Mouse (Mus musculus) telencephalon, adult 2 months (tissue): ENCODE data around the gene Kirrel3.
A peak's percentile ranks its signal among the peaks of the same experiment; 100 is the strongest.

Experiments used
- DNase-seq: peaks from one replicate; pipeline ENCODE4 v3.0.0-alpha.2; 2011; ENCODE audit warnings: low read depth, low spot score

Gene Kirrel3

GRCm38 (mm10) chr9:34750887-34751286 lies 265.2 kb downstream of the Kirrel3 start:
- no peak for DNase-seq

- peak; percentile 50 for DNase-seq
Measured at GRCm38 (mm10) chr9:34752076-34752800, 266.5 kb downstream of the Kirrel3 start.

- peak; percentile 42 for DNase-seq
Measured at GRCm38 (mm10) chr9:34752801-34753170, 267.1 kb downstream of the Kirrel3 start.

- DNase-seq, result no peak
Measured at GRCm38 (mm10) chr9:34753891-34754290, 268.2 kb downstream of the Kirrel3 start.

GRCm38 (mm10) chr9:34754523-34755097 lies 268.9 kb downstream of the Kirrel3 start:
- DNase-seq, result no peak

- no peak for DNase-seq
Measured at GRCm38 (mm10) chr9:34756055-34756454, 270.4 kb downstream of the Kirrel3 start.

- no peak for DNase-seq
Measured at GRCm38 (mm10) chr9:34758925-34759324, 273.2 kb downstream of the Kirrel3 start.

GRCm38 (mm10) chr9:34760521-34760920 lies 274.8 kb downstream of the Kirrel3 start:
- no peak for DNase-seq

GRCm38 (mm10) chr9:34766792-34767623 lies 281.3 kb downstream of the Kirrel3 start:
- DNase-seq, result no peak

- no peak for DNase-seq
Measured at GRCm38 (mm10) chr9:34768961-34769360, 283.3 kb downstream of the Kirrel3 start.

- no peak for DNase-seq
Measured at GRCm38 (mm10) chr9:34770951-34771350, 285.3 kb downstream of the Kirrel3 start.

- DNase-seq, result no peak
Measured at GRCm38 (mm10) chr9:34771401-34771800, 285.7 kb downstream of the Kirrel3 start.

GRCm38 (mm10) chr9:34772022-34772437 lies 286.3 kb downstream of the Kirrel3 start:
- DNase-seq, result peak; percentile 81

GRCm38 (mm10) chr9:34781356-34781755 lies 295.7 kb downstream of the Kirrel3 start:
- DNase-seq, result no peak

- DNase-seq, result no peak
Measured at GRCm38 (mm10) chr9:34787915-34788314, 302.2 kb downstream of the Kirrel3 start.

GRCm38 (mm10) chr9:34795226-34795625 lies 309.5 kb downstream of the Kirrel3 start:
- DNase-seq, result no peak

- DNase-seq, result no peak
Measured at GRCm38 (mm10) chr9:34797688-34798339, 312.1 kb downstream of the Kirrel3 start.

- DNase-seq, result no peak
Measured at GRCm38 (mm10) chr9:34801662-34802061, 316.0 kb downstream of the Kirrel3 start.

GRCm38 (mm10) chr9:34806854-34807253 lies 321.2 kb downstream of the Kirrel3 start:
- no peak for DNase-seq

- no peak for DNase-seq
Measured at GRCm38 (mm10) chr9:34809993-34810513, 324.4 kb downstream of the Kirrel3 start.

- no peak for DNase-seq
Measured at GRCm38 (mm10) chr9:34818325-34818976, 332.8 kb downstream of the Kirrel3 start.
